Mouse (Mus musculus) large intestine, adult 2 months (tissue): ENCODE measurements around the gene Parp8. TPM values are rescaled to one million over a fixed set of nuclear protein-coding genes. Genes with fewer than 3 reads are reported as not detected.

Experiments used
- DNase-seq: peaks from one replicate; pipeline ENCODE4 v3.0.0-alpha.2; 2012; ENCODE audit warnings: low read depth, low spot score
- WGBS: fragments of 180-500 bp; shearing (Covaris S2); methylation state at CpG from one replicate; pipeline ENCODE4 v1.1.7; 2018; 5-methylcytosine and 5-hydroxymethylcytosine counted together
- polyA plus RNA-seq: library from polyadenylated mRNA; depleted of rRNA; stranded (reverse); fragments of >200 nt; gene quantifications from 2 replicates; pipeline ENCODE4 v1.2.3, GENCODE M21; 2012; rRNA removed

The Parp8 gene
- 2.8 and 3.4 TPM in 2 replicates for polyA plus RNA-seq

- DNase-seq = no peak
- under 1% methylated on average over 64 of the region's 67 CpGs for WGBS
These were observed at the start of gene Parp8 for GRCm38 (mm10) chr13:117025226-117026067. Gene Parp8 (minus strand): TSS chr13:117025537.

GRCm38 (mm10) chr13:117062628-117063315 is 37.4 kb upstream of the Parp8 start:
- no peak for DNase-seq
- 68% methylated on average over 17 of the region's 17 CpGs for WGBS

GRCm38 (mm10) chr13:117056466-117056865 is 31.1 kb upstream of the Parp8 start:
- DNase-seq = no peak
- WGBS = 48% methylated on average over 2 of the region's 2 CpGs

- WGBS = 76% methylated on average over 7 of the region's 7 CpGs
- no peak for DNase-seq
These were observed 29.6 kb upstream of the Parp8 start for GRCm38 (mm10) chr13:117054811-117055496.

- no peak for DNase-seq
- WGBS = 57% methylated on average over 3 of the region's 3 CpGs
These were observed 27.4 kb upstream of the Parp8 start for GRCm38 (mm10) chr13:117052748-117053147.

- 77% methylated on average over 5 of the region's 5 CpGs for WGBS
- DNase-seq = no peak
These were observed 23.2 kb upstream of the Parp8 start for GRCm38 (mm10) chr13:117048541-117048971.

- no peak for DNase-seq
These were observed 18.2 kb upstream of the Parp8 start for GRCm38 (mm10) chr13:117043567-117043966.

GRCm38 (mm10) chr13:117041021-117041420 is 15.7 kb upstream of the Parp8 start:
- DNase-seq = no peak

- 79% methylated on average over 5 of the region's 5 CpGs for WGBS
- DNase-seq = no peak
These were observed 10.9 kb upstream of the Parp8 start for GRCm38 (mm10) chr13:117036277-117036676.

GRCm38 (mm10) chr13:117035121-117035520 is 9.8 kb upstream of the Parp8 start:
- no peak for DNase-seq
- WGBS = 49% methylated on average over 2 of the region's 2 CpGs

GRCm38 (mm10) chr13:117034676-117035075 is 9.3 kb upstream of the Parp8 start:
- WGBS = 78% methylated on average over 1 of the region's 1 CpGs
- DNase-seq = no peak

GRCm38 (mm10) chr13:117033676-117034308 is 8.5 kb upstream of the Parp8 start:
- 73% methylated on average over 5 of the region's 5 CpGs for whole genome bisulfite sequencing
- DNase-seq = no peak

- 83% methylated on average over 1 of the region's 1 CpGs for WGBS
- DNase-seq = no peak
These were observed 7.1 kb upstream of the Parp8 start for GRCm38 (mm10) chr13:117032402-117032801.

- DNase-seq = peak; percentile 37
- 30% methylated on average over 6 of the region's 6 CpGs for WGBS
These were observed 6.2 kb upstream of the Parp8 start for GRCm38 (mm10) chr13:117031546-117031945.

GRCm38 (mm10) chr13:117028221-117028620 is 2.9 kb upstream of the Parp8 start:
- DNase-seq = no peak
- 55% methylated on average over 5 of the region's 5 CpGs for WGBS

- 81% methylated on average over 9 of the region's 9 CpGs for WGBS
These were observed 2.0 kb upstream of the Parp8 start for GRCm38 (mm10) chr13:117027336-117027735.

GRCm38 (mm10) chr13:117026276-117026780 is 991 bp upstream of the Parp8 start:
- no peak for DNase-seq
- 82% methylated on average over 7 of the region's 7 CpGs for WGBS

More at GRCm38 (mm10) chr13:117027336-117027735, 2.0 kb upstream of the Parp8 start:
- DNase-seq = no peak

GRCm38 (mm10) chr13:117024916-117025225 is 466 bp downstream of the Parp8 start:
- WGBS = under 1% methylated on average over 18 of the region's 18 CpGs
- DNase-seq = no peak

- no peak for DNase-seq
- WGBS = under 1% methylated on average over 58 of the region's 64 CpGs
These were observed 1.0 kb downstream of the Parp8 start for GRCm38 (mm10) chr13:117024127-117024915.
